Mouse (Mus musculus) forebrain, embryonic 13.5 days (tissue): Measurements from ENCODE around the gene 1700021F07Rik. TPM values are rescaled to one million over a fixed set of nuclear protein-coding genes. Genes with fewer than 3 reads are reported as not detected.

ENCODE experiments used
- polyA plus RNA-seq: library from polyadenylated mRNA; unstranded; fragments of >200 nt; fragmentation: Nextera tagmentation; extraction: Ambion mirVana; gene quantifications from 2 replicates; pipeline ENCODE4 v1.2.1, GENCODE M21; 2015

The 1700021F07Rik gene
- polyA plus RNA-seq, 1 experiment from 2014 or later: not detected

Other genes starting within 250 kb of the 1700021F07Rik start
- 4.6 and 5.3 TPM in 2 replicates for gene Pmepa1, start 246.1 kb upstream of the 1700021F07Rik start, polyA plus RNA-seq
- not detected in 2 replicates for gene Ankrd60, start 55.8 kb downstream of the 1700021F07Rik start, polyA plus RNA-seq
- 33.2 and 34.8 TPM in 2 replicates for gene Rab22a, start 137.2 kb downstream of the 1700021F07Rik start, polyA plus RNA-seq
- not detected in 2 replicates for gene 1700010B08Rik, start 196.8 kb downstream of the 1700021F07Rik start, polyA plus RNA-seq
- gene Vapb, start 214.9 kb downstream of the 1700021F07Rik start, polyA plus RNA-seq: 9.0 and 11.4 TPM in 2 replicates